Mouse (Mus musculus) intestine, embryonic 15.5 days (tissue): ENCODE results near the gene Ppcs. TPM values are rescaled to one million over a fixed set of nuclear protein-coding genes. Genes with fewer than 3 reads are reported as not detected.

Source experiments
- ATAC-seq: fragments of 200-750 bp; cut with Nextera tagmentation; 2 replicates; pipeline ENCODE4 v1.8.0; 2017; ENCODE audit warnings: moderate TSS enrichment, moderate library complexity
- H3K27ac ChIP-seq: fragments of 300-500 bp; sonication (generic); 2 replicates; pipeline ENCODE4 v1.5.1; 2015; ENCODE audit warnings: mild to moderate bottlenecking, inconsistent platforms
- H3K27me3 ChIP-seq: fragments of 300-500 bp; sonication (generic); replicated peaks from 2 replicates; pipeline ENCODE4 v1.6.1; 2015; ENCODE audit warnings: inconsistent platforms
- H3K36me3 ChIP-seq: fragments of 300-500 bp; sonication (generic); 2 replicates; pipeline ENCODE4 v1.6.1; 2015; ENCODE audit warnings: inconsistent platforms
- H3K4me1 ChIP-seq: fragments of 300-500 bp; sonication (generic); replicated peaks from 2 replicates; pipeline ENCODE4 v1.6.1; 2015; ENCODE audit warnings: inconsistent platforms
- H3K4me2 ChIP-seq: fragments of 300-500 bp; sonication (generic); replicated peaks from 2 replicates; pipeline ENCODE4 v1.6.1; 2015; ENCODE audit warnings: mild to moderate bottlenecking, inconsistent platforms
- H3K4me3 ChIP-seq: fragments of 300-500 bp; sonication (generic); replicated peaks from 2 replicates; pipeline ENCODE4 v1.5.1; 2015; ENCODE audit warnings: inconsistent platforms
- H3K9ac ChIP-seq: fragments of 300-500 bp; sonication (generic); 2 replicates; pipeline ENCODE4 v1.6.1; 2015; ENCODE audit warnings: inconsistent platforms
- H3K9me3 ChIP-seq: fragments of 300-500 bp; sonication (generic); 2 replicates; pipeline ENCODE4 v1.6.1; 2016; ENCODE audit warnings: inconsistent platforms
- WGBS: fragments of 180-500 bp; shearing (Covaris S2); methylation state at CpG from one replicate; pipeline ENCODE4 v1.1.7; 2015; 5-methylcytosine and 5-hydroxymethylcytosine counted together
- polyA plus RNA-seq: library from polyadenylated mRNA; unstranded; fragments of >200 nt; fragmentation: Nextera tagmentation; extraction: Ambion mirVana; gene quantifications from 2 replicates; pipeline ENCODE4 v1.2.1, GENCODE M21; 2015

Ppcs gene
- polyA plus RNA-seq = 40.9 and 43.8 TPM in 2 replicates

DNA sequence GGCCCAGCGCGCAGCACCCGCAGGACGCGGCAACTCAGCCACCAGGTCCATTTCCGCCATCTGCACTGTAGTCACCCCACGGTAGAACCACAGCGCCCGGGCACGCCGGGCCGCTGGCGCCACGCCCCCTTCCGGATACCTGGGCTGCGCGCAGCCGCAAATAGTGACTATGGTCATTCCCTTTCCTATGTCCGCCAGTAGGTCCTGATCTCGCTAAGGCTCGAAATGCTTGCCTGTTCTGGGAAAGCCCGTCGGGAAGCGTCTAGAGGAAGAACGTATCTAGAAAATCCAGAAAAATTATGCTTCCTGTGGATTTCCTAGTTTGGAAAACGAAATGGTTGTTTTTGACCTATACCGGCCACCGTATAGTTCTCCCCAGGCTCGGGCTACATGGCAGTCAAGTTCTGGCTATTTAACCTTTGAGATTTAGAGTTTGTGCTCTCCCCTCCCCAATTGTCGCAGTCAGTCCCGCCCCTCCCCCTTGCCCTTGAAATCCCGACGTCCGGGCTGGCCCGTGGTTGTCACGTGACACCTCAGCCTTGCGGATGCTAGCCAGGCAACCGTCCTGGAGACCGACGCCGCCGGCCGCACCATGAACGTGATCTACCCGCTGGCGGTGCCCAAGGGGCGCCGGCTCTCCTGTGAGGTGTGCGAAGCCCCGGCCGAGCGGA, at the start of gene Ppcs, which contains the start of gene Zmynd12:
Gene Ppcs (minus strand): TSS at position 127 of the 671 bp plus-strand sequence.
Gene Zmynd12 (plus strand): TSS at position 521 of the 671 bp plus-strand sequence.
- under 1% methylated on average over 52 of the region's 52 CpGs for WGBS
- H3K36me3 ChIP-seq = no peaks in the 10 kb centered on the region
- peak within 1 kb of the TSS; percentile 85 for H3K27ac ChIP-seq
- H3K4me1 ChIP-seq = peaks cover 4% of the 10 kb centered on the region
- no peaks in the 10 kb centered on the region for H3K9me3 ChIP-seq
- peak within 1 kb of the TSS; percentile 78 for H3K4me2 ChIP-seq
- peak within 1 kb of the TSS; percentile 79 for H3K4me3 ChIP-seq
- no peaks in the 10 kb centered on the region for H3K27me3 ChIP-seq
- H3K9ac ChIP-seq = peak within 1 kb of the TSS; percentile 88
- ATAC-seq = peak; percentile 98

GRCm38 (mm10) chr4:119467720-119468380, 45.6 kb upstream of the Ppcs start:
- Histone ChIP-seq H3K27ac (no peak overlapping the region), H3K4me2 (no peak overlapping the region), H3K9ac (no peak overlapping the region), H3K27me3 (no peaks in the 10 kb centered on the region), H3K36me3 (no peaks in the 10 kb centered on the region), H3K4me1 (no peaks in the 10 kb centered on the region), H3K4me3 (no peak overlapping the region), H3K9me3 (no peaks in the 10 kb centered on the region)
- no peak for ATAC-seq
- WGBS = 80% methylated on average over 16 of the region's 16 CpGs

DNA sequence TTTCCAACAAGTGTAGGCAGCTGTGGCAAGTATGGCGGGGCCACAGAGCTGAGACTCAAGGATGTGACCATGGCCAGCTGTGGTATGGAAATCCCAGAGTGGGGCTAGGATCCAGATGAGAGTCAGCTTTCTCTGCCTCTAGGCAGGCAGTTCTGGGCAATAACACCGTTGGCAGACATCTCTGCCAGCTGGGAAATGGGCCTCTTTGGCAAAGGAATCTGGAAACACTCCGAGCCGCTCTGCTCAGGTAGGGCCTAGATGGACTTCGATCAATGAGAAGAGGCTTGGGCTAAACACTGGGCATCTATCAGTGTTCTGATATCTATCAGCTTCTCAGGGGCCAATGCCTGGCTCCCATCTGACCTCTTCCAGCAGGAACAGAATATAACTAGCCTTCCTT, 43.6 kb upstream of the Ppcs start:
- no peak overlapping the region for H3K27ac ChIP-seq
- no peak overlapping the region for H3K9ac ChIP-seq
- H3K4me3 ChIP-seq = no peak overlapping the region
- H3K4me2 ChIP-seq = no peak overlapping the region
- ATAC-seq = no peak
- WGBS = 86% methylated on average over 5 of the region's 5 CpGs
- H3K9me3 ChIP-seq = no peaks in the 10 kb centered on the region
- H3K27me3 ChIP-seq = no peaks in the 10 kb centered on the region
- peaks cover 4% of the 10 kb centered on the region; the same call in 1 of the 2 replicates for H3K4me1 ChIP-seq
- H3K36me3 ChIP-seq = no peaks in the 10 kb centered on the region

DNA sequence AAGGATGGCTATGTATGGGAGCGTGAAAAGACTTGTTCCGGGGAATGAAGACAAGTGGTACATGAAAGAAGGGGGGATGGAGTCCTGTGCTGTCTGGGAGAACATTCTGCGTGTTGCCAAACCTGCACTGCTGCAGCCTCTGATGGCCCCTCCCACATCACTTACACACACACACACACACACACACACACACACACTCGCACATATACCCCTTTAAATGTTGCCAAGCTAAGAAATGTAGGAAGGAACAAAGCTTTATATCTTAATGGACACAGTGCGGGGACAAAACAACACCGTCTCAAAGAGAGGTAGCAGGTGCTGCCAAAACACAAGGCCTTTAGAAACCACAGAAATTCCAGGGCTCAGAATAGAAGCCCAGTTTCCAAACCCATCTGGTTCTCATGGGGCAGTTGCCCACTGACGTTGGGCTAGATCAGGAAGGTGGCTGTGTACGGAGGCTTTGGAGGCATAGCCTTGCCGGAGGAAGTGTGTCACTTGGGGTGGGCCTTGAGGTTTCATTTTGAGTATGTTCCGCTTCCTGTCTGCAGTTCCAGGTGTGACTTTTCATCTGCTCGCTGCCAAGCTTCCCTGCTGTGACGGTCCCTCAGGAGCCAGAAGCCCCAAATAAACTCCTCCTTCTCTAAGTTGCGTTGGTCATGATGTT, 41.7 kb upstream of the Ppcs start:
- no peak overlapping the region for H3K9ac ChIP-seq
- H3K27me3 ChIP-seq = no peaks in the 10 kb centered on the region
- peak; percentile 5; the same call in 1 of the 2 replicates for ATAC-seq
- no peaks in the 10 kb centered on the region for H3K9me3 ChIP-seq
- no peak overlapping the region for H3K27ac ChIP-seq
- WGBS = 70% methylated on average over 13 of the region's 13 CpGs
- no peaks in the 10 kb centered on the region for H3K36me3 ChIP-seq
- H3K4me2 ChIP-seq = no peak overlapping the region
- no peak overlapping the region for H3K4me3 ChIP-seq
- H3K4me1 ChIP-seq = peaks cover 4% of the 10 kb centered on the region; the same call in 1 of the 2 replicates

GRCm38 (mm10) chr4:119462858-119463755, 40.9 kb upstream of the Ppcs start:
- Histone ChIP-seq H3K4me1 (peaks cover 4% of the 10 kb centered on the region; the same call in 1 of the 2 replicates), H3K36me3 (no peaks in the 10 kb centered on the region), H3K27me3 (no peaks in the 10 kb centered on the region), H3K9me3 (no peaks in the 10 kb centered on the region), H3K27ac (0 out of 2 replicates have a peak overlapping the region, but pooled peaks have one; percentile 13), H3K9ac (no peak overlapping the region), H3K4me2 (no peak overlapping the region), H3K4me3 (no peak overlapping the region)
- peak; percentile 84 for ATAC-seq
- WGBS = 37% methylated on average over 11 of the region's 11 CpGs

DNA sequence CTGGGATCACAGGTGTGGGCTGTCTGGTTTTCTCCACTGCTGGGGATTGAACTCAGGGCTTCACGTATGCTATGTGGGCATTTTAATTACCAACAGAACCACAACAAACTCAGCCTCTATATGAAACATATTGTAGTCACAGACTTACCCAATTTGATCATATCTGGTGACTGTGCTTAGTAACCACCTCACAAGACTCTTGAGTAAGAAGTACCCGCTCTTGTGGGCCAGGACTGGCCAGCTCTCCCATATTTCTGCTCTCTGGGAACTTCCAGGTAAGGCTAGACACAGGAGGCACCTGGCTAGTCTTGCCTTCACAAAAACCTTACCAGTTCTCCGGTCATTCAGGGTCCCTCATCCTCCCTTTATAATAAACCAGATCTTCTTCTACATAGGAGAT, 40.2 kb upstream of the Ppcs start:
- 83% methylated on average over 3 of the region's 3 CpGs for WGBS
- Histone ChIP-seq H3K27me3 (no peaks in the 10 kb centered on the region), H3K4me2 (no peak overlapping the region), H3K4me3 (no peak overlapping the region), H3K9ac (no peak overlapping the region), H3K36me3 (no peaks in the 10 kb centered on the region), H3K27ac (0 out of 2 replicates have a peak overlapping the region, but pooled peaks have one; percentile 13), H3K9me3 (no peaks in the 10 kb centered on the region), H3K4me1 (peaks cover 4% of the 10 kb centered on the region; the same call in 1 of the 2 replicates)
- no peak for ATAC-seq

GRCm38 (mm10) chr4:119460728-119461141, 38.5 kb upstream of the Ppcs start:
- Histone ChIP-seq H3K36me3 (no peaks in the 10 kb centered on the region), H3K27me3 (no peaks in the 10 kb centered on the region), H3K4me3 (no peak overlapping the region), H3K27ac (no peak overlapping the region), H3K4me2 (no peak overlapping the region), H3K9ac (no peak overlapping the region), H3K9me3 (no peaks in the 10 kb centered on the region), H3K4me1 (peaks cover 4% of the 10 kb centered on the region; the same call in 1 of the 2 replicates)
- peak; percentile 39; the same call in 1 of the 2 replicates for ATAC-seq
- 54% methylated on average over 8 of the region's 8 CpGs for WGBS

GRCm38 (mm10) chr4:119460296-119460695, 38.1 kb upstream of the Ppcs start:
- Histone ChIP-seq H3K9ac (no peak overlapping the region), H3K9me3 (no peaks in the 10 kb centered on the region), H3K27ac (no peak overlapping the region), H3K4me2 (no peak overlapping the region), H3K4me3 (no peak overlapping the region), H3K4me1 (peaks cover 4% of the 10 kb centered on the region; the same call in 1 of the 2 replicates), H3K27me3 (no peaks in the 10 kb centered on the region), H3K36me3 (no peaks in the 10 kb centered on the region)
- WGBS = 71% methylated on average over 5 of the region's 5 CpGs
- no peak for ATAC-seq

GRCm38 (mm10) chr4:119453533-119453932, 31.3 kb upstream of the Ppcs start:
- no peak overlapping the region for H3K27ac ChIP-seq

GRCm38 (mm10) chr4:119453128-119453527, 30.9 kb upstream of the Ppcs start:
- H3K9me3 ChIP-seq = no peaks in the 10 kb centered on the region
- no peak overlapping the region for H3K4me3 ChIP-seq
- 0 out of 2 replicates have a peak, but pooled peaks cover 3% of the 10 kb centered on the region for H3K4me1 ChIP-seq
- no peak overlapping the region for H3K27ac ChIP-seq
- WGBS = 67% methylated on average over 5 of the region's 5 CpGs
- H3K36me3 ChIP-seq = no peaks in the 10 kb centered on the region
- no peak overlapping the region for H3K9ac ChIP-seq
- ATAC-seq = no peak
- no peak overlapping the region for H3K4me2 ChIP-seq
- no peaks in the 10 kb centered on the region for H3K27me3 ChIP-seq

More at GRCm38 (mm10) chr4:119453533-119453932, 31.3 kb upstream of the Ppcs start:
- no peak overlapping the region for H3K9ac ChIP-seq
- no peak overlapping the region for H3K4me3 ChIP-seq
- H3K36me3 ChIP-seq = no peaks in the 10 kb centered on the region
- WGBS = 16% methylated on average over 6 of the region's 6 CpGs
- no peaks in the 10 kb centered on the region for H3K9me3 ChIP-seq
- H3K27me3 ChIP-seq = no peaks in the 10 kb centered on the region
- H3K4me1 ChIP-seq = 0 out of 2 replicates have a peak, but pooled peaks cover 3% of the 10 kb centered on the region
- no peak for ATAC-seq
- H3K4me2 ChIP-seq = no peak overlapping the region

DNA sequence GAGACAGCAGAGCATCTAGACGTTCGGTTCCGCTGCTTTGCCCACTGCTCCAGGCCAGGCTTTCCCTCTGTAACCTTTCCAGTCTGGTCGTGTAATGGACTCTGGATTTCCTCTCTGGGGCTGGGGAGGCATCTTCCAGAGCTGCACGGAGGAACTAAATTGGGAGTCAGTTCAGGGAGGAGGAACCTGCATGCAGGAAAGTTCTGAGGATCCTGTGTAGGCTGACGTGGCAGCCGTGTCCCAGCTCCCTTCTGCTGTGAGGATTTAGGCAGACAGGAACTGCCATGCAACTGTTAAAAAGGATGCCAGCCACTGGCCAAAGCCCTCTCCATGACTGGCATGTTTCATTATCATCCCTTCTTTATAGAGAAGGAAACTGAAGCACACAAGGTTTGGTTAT, 28.2 kb upstream of the Ppcs start:
- Histone ChIP-seq H3K4me2 (no peak overlapping the region), H3K4me3 (no peak overlapping the region), H3K27ac (no peak overlapping the region), H3K27me3 (no peaks in the 10 kb centered on the region), H3K36me3 (no peaks in the 10 kb centered on the region), H3K9ac (no peak overlapping the region), H3K9me3 (no peaks in the 10 kb centered on the region), H3K4me1 (0 out of 2 replicates have a peak, but pooled peaks cover 3% of the 10 kb centered on the region)
- 62% methylated on average over 7 of the region's 7 CpGs for WGBS
- no peak for ATAC-seq
